Mouse (Mus musculus) urinary bladder, postnatal 36 days (tissue): ENCODE results near the gene Ggt1.
"Not testable (repeated sequence)": the region's sequence is repeated elsewhere in the genome, so short reads cannot be mapped to it uniquely, and the experiment has no call there.

Experiments used
- DNase-seq, 2 experiments: peaks; one replicate each; pipeline ENCODE4 v3.0.0; 2022; ENCODE audit warnings: low spot score in 2 of 2, mixed read lengths in 1 of 2

The Ggt1 gene

DNA sequence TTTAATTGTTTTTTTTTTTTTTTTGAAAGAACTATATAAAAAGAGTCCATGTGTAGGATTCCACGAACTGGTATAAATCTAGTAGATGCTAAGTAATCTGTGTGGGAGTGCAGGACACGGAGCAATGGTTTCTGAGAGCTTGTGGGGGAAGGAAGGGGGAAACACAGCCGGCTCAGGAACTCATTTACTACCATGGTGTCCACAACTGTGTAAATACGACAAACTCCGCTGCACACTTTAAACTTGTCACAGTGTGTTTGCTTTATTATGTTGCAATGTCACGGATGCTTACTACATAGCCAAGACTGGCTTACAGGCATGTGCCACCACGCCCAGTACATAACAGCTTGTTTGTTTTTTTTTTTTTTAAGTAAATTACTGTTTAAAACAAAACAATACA is 11.5 kb upstream of the Ggt1 start:
- DNase-seq = no peak

DNA sequence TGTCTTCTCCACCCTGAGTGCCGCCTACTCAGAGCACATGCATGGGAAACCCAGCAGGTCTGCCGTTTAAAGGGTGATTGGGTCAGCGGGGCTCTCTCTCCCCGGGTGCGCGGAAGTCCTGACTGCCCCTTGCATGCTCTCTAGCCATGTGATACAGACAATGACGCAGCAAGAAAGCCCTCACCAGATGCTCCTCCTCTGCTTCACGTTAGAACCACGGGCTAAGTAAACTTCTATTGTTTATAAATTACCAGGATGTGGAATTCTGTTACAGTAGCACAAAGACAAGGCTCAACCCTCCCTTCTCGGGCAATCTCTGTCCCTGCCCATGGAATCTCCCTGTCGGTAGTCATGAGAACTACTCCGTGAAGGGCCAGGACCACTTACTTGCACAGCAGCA is 10.2 kb upstream of the Ggt1 start:
- DNase-seq = no peak

DNA sequence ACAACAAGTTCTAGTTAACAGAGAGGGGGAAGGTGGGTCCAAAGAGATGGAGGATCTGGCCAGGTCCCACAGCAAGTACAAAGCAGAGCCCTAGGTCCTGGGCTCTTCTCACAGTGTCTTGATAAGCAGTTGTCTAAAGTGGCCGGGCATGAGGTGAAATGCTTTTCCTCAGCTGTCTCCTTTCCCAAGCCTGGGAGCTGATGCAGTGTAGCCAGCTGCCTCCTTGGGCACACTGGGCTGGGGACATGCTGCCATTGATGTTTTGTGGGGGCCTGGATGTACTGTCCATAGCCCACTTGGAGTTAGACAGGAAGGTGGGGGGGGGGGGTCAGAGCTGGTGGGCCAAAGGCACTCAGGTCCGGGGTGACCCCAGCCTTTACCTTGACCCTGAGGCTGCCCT is 9.3 kb upstream of the Ggt1 start:
- DNase-seq = no peak

DNA sequence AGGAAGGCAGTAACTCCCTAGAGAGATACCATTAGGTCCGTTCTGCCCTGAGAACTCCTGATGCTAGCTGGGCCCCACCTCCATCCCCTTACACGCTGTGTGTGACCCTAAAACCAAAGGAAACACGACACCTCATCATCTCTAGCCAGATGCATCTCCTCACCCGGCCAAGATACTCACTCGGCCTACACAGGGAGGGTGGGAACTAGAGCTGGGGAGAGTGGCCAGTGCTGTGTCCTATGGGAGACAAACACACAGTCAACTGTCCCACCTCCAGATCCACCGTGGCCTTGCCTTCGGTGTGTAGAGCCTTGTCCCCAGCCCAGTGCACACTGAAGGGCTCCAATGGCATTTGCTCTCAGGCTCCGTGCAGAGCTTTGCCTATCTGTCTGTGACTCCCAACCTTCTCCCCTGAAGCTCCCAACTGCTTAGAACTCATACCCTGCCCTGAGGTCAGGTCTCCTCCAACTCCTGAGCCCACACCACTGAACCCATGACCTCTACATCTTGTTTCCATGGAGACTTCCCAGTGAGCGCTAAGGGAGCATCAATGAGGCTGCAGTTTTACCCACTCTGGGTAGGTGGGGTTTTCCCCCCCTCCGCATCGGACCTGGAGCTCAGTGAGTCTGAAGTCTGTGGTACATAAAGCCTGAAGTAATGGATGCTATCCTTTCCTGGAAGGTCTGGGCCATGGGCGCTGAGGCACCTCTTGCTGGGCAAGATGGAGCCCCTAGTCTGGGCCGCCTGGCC is 8.5 kb upstream of the Ggt1 start:
- DNase-seq = no peak

DNA sequence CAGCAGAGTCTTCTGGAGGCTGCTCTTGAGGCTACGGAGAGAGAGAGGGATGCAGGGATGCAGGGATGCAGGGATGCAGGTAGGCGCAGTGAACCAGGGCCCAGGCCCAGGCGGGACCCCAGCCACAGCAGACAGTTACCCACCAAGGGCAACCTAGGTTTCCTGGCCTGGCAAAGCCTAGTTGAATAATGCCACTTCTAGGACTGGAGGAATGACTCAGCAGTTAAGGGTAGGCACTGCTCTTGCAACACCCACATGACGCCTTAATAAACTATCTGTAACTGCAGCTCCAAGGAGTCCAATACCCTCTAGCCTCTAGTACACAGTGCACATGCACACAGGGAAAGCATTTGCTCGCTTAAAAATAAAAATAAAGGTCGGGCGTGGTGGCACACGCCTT is 7.3 kb upstream of the Ggt1 start:
- DNase-seq = no peak

DNA sequence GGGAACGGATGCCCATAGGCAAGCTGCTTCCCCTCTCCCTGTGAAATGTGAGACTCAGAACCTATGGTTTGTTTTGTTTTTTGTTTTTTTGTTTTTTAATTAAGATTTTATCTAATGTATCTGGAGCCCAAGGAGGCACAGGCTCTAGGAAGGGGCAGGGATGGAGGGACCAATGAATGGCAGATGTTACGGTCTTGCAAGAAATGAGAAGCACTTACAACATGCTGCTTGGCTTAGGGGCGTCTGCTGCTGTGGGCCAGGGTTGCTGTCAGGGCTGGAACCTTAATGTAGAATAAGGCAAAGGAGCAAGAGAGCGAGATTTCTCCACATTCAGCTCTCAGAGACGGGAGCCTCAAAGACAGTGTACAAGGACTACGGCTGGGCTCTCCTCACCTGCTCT is 5.8 kb upstream of the Ggt1 start:
- DNase-seq = no peak

DNA sequence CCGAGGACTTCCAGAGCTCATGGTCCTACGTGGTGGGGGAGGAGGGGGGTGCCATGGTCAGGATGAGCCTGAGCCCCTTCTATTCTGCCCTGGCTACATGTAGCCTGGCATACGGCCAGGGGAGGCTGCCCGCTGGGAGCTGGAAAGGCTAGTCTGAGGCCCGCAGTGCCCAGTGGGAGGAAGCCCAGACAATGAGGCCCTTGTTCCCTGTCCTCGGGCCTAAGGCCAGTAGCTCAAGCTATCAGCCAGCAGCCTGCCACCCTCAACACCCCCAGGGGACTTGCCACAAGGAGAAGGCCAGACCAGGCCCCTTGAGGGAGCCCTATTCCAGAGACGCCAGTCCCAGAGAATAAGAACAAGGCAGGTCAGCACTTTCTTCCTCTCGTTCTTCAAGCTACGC is 5.4 kb upstream of the Ggt1 start:
- DNase-seq = no peak

DNA sequence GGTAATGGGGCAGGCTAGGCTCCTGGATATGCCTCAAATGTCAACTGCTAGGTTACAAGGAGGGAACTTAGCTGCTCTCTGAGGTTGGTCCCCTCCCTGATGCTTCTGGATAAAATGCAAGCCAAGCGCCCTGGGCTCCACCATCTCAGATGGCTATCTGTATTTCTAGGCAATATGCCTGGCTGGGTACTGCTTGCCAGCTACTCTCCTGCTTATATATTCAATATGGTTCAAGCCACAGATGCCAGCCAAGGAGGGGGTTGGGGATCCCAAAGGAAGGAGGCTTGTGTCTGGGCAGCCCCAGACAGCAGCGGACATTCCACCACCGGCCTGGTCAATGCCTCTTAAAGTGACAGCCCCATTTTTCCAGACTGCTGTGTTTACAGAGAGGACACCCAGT is 2.9 kb upstream of the Ggt1 start:
- DNase-seq = no peak

DNA sequence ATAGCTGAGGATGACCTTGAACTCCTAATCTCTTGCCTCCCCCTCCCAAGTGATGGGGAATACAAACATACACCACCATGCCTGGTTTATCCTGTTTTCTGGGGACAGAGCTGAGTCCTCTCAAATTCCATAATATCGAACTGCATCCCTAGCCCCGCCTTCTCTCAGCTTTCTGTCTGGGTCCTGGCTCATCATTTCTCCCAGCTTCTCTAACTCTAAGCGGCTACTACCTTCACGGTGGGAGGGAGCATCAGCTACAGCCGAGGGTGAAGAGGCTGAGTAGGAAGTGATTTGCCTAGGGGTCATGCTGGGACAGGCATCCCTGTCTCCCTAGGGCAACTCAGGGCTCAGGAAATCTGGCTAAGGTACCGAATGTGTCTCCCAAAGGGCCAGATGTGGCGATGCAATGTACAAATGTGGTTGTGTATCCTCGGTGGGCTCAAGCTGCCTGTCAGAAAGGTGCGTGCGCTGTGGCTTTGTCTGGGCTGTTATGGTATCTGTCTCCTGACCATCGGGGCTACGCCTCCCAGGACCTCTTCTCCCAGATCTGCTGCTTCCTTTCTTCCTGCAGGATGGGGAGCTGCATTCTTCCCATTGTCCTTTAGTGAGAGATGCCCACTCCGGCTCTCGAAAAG is 2.2 kb upstream of the Ggt1 start:
- no peak for DNase-seq

DNA sequence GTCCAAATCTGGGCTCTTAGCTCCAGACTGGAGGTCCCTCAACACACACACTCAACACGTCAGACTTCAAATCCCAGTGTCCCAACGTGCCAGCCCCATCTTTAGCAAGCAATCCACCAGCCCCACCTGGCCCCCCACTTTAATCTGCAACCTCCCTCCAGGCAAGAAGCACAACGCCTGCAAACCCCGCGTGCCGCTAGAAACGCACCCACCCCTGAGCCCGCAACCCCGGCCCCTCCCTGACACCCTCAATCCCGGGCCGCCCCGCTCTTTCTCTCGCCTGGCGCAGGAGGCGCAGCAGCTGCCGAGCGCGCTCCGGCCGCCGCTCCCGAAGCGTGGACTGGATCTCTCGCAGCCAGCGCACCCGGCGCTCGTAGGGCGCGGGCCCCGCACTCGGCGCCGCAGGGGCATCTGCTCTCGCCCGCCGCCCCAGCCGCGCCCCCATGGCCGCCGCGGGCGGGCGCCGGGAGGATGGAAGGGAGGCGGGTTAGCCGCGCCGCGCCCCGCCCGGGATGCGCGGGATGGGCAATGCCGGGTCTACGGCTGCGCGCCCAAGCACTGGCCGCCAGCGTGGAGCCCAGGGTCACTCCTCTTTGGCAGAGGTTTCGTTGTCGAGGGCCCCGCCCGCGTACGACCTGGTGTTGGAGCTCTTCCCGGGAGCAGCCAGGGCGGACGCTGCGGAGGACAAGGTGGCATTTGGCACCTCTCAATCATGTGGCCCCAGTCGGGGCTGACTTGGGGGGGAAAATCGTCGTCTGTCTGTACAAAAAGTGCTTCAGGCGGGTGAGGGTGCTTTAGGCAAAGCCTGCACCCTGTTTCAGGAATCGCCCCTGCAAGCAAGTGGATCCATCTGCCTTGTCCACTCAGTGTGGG is 1.5 kb upstream of the Ggt1 start, which contains the start of gene Lrrc75b:
Gene Lrrc75b (minus strand): TSS at position 655 of the 873 bp plus-strand sequence.
- DNase-seq = peak in 1 of 2 experiments; percentile 24

DNA sequence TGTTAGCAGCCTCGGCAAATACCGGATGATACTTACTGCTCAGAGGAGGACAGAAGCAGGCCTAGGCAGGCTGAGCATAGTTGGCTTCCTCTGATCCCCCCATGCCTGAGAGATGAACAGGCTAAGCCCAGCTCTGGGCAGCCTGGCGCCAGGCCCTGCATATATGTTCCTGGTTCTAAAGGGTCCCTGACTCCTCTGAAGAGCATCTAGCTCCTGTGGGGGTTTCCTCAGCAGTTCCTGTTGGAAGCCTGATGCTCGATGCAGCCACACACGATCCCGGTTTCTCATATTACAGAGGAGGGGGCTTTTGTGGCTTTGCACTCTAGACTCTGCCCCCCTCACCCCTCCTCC is 880 bp upstream of the Ggt1 start:
- DNase-seq = no peak

DNA sequence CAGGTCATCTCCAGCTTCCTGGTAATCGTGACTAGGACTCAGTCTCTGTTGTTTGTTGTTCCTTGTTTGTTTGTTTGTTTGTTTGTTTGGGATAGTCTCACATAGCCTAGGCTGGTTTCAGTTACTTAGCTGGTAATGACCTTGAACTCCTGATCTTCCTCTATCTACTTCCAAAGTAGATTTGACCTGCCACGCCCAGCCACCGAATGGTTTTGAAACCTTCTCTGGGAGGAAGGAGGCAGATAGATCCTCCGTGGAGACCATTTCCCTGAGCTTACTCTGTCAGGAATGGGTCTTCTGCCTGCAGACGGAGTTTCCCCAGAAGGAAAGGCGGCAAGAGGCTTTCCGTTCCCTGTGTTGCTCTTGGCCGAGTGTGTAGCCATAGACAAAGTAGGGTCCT is 1.2 kb downstream of the Ggt1 start:
- no peak for DNase-seq

DNA sequence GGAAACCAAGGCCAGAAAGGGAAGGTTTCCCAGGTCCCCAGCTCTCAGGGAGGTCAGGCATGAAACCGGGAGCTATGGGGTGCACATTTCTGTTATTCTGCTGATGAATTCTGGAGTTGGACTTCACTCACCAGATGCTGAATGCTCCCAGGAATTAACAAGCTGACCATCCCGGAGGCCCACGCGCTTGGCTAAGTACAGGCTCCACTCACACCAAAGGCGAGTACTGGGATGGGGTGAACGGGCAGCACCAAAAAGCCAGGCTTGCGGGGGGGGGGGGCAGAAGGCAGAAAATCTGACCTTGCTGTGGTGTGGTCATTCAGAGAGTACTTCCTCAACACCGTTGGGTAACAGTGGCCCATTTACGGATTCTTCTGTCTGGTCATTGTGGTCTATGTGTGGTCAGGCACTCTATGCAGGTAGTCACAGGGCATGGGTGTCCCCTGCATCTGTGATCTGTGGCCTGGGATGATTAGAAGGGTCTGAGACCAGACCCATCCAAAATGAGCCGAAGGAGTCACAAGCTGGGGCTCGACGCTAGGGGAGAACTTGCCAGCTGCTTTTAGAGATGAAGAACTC is 3.4 kb downstream of the Ggt1 start:
- DNase-seq = no peak

DNA sequence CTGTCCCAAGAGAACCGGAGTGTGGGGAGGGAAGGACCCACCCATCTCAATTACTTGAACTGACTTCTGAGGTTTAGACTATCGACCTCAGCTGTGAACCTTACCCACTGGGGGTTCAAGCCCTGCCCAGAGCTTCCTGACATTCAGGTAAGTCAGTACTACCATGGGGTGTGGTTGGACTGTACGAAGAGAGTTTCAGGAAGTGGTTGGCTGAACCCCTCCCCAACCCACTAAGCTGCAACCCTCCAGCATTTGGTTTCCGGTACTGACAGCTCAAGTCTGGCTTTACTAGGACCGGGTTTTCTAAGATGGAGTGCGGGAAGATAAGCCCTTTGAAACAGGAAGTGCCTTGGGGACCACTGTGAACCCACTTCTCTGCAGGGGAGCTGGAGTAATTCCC is 4.0 kb downstream of the Ggt1 start:
- DNase-seq = no peak

DNA sequence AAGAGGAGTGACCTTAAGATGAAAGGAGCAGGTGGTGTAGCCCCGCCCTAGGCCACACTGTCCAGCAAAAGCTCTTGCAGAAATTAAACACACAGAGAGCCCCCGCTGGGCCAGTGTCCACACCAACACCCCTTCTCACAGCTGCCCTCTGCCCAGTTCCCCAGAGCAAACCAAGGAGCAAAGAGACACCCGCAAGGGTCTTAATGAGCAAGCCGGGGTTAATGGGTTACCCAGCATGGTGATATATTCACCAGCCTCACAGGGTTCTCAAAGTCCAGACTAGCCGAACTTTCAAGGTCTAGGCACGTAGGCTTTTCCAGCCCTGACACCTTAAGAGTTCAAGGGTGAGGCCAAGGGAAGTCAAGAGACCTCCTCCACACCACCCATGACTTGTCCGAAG is 4.5 kb downstream of the Ggt1 start:
- no peak for DNase-seq

DNA sequence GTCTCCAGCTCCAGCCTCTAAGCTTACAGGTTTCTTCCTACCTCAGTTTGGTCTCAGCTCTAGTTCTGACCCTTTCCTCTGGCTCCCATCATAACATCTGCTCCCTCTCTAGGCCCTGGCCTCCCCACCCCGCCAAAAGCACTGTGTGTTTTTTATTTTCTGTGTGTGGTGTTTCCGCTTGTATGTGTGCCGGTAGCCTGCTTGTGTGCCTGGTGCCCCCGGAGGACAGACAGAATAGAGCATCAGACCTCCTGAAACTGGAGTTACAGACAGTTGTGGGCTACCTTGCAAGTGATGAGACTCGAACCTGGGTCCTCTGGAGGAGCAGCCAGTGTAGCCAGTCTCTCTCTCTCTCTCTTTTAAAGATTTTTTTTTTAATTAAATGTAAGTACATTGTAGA is 4.9 kb downstream of the Ggt1 start:
- DNase-seq = no peak

DNA sequence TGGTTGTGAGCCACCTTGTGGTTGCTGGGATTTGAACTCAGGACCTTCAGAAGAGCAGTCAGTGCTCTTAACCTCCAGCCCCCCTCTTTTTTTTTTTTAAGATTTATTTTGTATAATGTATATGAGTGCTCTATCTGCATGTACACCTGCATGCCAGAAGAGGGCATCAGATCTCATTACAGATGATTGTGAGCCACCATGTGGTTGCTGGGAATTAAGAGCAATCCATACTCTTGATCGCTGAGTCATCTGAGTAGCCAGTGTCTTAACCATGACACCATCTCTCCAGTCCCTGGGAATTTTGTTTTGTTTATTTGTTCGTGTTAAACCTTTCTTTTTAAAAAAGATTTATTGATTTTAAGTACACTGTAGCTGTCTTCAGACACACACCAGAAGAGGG is 5.4 kb downstream of the Ggt1 start:
- not testable (repeated sequence) for DNase-seq

DNA sequence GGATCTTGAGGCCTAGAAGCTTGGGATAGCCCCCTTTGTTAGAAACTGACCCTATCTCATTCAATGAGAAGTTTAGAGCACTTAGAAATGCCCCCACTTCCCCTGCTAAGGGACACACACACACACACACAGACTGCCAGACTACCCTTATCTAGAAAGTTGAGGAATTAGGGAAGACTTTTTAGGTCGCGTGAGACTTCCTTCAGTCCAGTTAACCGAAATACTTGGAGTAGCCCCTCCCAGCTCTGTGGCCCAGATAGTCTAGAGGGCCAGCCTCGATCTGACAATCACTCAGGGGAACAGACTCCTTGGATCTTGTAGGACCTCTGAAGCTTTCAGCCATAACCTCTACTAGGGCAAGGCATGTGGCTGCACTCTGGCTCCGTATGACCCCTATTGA is 6.6 kb downstream of the Ggt1 start:
- no peak for DNase-seq

DNA sequence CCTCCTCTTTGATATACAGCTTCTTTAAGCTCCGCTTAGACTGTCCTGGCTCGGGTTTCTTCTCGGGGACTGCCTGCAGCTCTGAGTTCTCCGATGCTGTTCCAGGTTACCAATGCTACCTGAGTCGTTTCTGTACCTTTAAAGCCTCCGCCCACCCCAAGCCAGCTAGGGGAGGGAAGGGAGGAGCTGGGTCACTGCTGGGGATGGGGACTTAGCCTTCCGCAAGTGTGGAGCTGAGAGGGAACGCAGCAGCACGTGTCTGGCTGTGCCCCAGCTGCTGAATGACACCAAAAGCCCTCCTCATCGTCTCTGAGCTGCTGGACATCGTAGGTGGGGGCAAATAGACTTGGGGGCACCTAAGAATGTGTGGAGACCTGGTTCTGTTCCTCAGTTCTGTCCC is 7.0 kb downstream of the Ggt1 start:
- no peak for DNase-seq

DNA sequence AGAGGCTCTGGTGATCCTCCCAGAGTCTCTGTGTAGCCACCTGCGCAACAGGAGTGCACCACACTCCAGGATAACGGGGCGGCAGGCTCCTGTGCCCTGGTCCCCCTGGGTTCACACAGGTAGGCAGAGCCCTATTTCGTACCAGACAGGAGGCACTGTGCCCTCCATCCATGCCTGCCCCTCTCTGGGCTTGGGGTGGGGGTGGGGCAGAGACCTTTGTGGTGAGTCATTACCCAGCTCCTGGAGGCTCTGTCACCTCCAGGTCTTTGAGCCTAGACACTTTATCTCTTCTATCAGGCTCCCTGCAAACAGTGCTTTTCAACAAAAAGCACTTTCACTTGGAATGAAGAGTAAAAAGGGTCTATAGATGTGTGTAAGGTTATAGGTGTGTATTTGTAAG is 7.4 kb downstream of the Ggt1 start:
- DNase-seq = no peak

DNA sequence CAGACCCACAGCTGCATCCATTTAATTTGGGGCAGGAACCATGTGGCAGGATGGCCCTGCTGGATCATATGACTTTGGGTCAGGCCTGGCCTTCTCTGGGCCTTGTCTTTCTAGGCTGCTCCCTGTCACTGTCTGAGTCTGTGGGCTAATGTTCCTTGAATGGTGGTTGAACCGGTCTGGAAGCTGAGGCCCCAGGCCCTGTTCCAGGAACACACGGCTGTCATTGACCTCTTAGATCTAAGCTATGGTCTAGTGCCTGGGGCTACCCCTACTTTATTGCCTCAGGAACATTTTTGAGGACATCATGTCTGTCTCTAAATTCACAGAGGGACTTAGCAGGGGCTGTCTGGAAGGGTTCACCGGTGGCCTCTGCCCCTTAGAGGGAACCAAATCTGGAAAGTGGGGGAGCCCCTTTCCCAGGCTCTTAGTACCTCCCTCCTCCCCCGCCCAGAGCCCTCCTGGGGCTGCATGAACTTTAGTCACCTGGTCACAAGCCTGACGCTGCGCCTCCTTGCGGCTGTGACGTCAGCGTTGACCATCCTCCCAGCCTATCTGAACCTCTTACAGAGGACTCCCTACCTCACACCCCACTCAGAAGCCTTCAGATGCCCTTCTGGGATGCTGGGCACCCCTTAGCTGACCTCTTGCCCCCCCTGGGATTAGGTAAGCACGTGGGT is 9.7 kb downstream of the Ggt1 start:
- DNase-seq = no peak

DNA sequence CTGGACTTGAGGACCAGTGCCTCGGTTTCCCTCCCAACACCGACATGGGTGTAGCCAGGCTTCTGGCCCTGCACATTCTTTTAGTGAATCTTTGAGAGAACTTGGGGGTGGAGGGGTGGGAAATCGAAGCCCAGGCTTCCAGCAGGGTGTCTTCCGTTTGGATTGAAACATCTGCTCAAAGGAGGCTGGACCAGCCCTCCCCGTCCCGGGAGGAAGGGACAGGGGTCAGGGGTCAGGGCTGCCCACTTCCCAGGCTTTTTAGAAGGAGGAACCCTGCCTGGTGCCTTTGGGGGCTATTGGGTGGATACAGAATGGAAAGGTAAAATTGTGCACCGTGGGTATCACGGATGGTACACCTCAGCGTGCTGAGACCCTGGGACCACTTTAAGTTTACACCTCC is 10.5 kb downstream of the Ggt1 start:
- no peak for DNase-seq
